Mouse (Mus musculus) monocyte, adult 2 months (primary cell): ENCODE data around the gene Cela1.

ENCODE experiments used
- DNase-seq, 2 experiments: peaks; one replicate each; pipeline ENCODE4 v3.0.0; 2022; ENCODE audit warnings: low spot score in 2 of 2, low read depth in 1 of 2

Cela1 gene

GRCm38 (mm10) chr15:100673585-100674391, 13.9 kb downstream of the Cela1 start:
- DNase-seq = no peak

DNA sequence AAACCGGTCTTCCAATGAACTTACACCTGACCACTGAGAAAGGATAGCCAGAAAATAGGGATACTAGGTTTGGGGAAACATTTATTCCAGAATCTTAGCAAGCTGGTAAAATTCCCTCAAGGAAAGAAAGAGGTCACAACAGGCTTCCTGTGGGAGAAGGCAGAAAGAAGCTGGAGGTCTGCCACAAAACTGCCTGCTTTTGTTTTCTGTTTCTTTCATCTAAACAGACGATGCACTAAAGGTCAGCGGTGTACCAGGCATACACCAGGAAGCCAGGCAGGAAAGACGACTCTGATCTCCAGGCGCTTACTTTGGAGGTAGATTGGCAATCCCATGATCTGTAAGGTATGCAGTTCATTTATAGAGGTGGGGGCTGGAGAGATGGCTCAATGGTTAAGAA, 16.9 kb downstream of the Cela1 start:
- no peak for DNase-seq

GRCm38 (mm10) chr15:100670004-100670403, 17.7 kb downstream of the Cela1 start:
- no peak for DNase-seq

DNA sequence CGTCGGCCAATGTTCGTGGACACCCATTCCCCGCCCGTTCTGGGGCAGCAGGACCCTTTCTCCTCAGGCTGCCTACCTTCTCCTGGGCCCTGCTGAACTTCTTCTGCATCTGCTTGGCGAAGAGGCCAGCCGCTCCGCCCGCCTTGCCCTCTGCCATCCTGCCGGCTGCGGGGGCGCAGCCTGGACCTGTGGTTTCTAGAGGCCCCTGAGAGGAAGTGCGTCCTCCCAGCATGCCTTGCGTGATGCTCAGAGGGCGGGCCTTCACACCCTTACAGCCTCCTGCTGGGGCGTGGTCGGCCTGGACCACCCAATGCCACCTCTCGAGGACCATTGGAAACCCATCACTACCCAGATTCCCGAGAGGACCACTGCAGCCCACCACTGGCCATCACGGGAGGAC, 18.4 kb downstream of the Cela1 start, which contains the start of gene Bin2:
Gene Bin2, minus strand, starts transcription at position 217 of the 400 bp plus-strand sequence.
- DNase-seq = peak in 1 of 2 experiments; percentile 63

DNA sequence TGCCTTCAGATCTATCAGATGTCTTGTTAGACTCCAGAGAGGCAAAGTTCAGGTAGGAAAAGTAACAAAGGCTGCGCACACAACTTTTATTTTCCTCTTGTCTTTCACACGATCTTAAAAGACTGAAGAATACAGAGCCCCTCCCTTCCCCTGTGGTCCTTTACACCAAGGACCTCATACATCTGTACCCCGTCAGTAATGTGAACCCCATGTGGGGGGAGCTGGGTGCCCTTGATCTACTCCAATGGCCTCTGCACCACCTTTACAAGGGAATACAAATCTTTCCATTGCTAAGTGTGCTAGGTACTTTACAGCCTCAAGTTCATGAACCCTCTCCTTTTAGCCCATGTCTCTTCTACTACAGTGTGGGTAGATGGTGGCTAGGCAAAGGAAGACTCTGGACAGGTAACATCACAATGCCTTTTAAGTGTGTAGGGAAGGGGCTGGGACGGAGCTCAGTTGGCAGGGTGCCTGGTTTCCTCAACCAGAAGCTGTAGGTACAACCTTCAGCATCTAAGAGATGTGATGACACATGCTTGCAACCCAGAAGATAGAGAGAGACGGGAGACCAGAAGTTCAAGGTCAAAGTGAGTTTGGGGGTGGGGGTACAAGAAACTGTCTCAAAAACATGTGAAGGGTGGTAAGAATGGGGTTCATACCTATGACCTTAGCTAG, 19.7 kb downstream of the Cela1 start:
- DNase-seq = no peak

GRCm38 (mm10) chr15:100667420-100667819, 20.3 kb downstream of the Cela1 start:
- no peak for DNase-seq

GRCm38 (mm10) chr15:100666851-100667250, 20.9 kb downstream of the Cela1 start:
- DNase-seq = no peak

DNA sequence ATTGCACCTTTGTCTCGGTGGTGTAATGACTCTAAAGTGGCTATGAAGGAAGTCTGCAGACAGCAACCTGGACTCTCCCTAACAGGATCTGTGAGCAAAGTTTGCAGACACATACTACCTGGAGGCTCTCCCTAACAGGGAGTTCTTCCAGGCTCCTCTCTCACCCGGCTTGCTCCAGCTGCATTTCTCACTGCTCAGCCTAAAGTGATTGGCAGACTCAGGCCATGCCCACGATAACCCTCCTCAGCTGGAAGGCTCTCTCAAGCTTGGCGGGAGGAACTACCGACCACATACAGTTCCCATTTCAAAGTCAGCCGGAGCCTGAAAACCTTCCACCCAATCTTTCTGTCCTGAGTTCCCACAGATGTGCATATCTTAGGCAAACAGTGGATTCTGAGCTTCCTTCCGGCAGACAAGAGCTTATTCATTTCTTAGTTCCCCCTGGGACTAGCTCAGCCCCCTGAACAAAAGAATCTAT, 21.5 kb downstream of the Cela1 start:
- DNase-seq = no peak

GRCm38 (mm10) chr15:100665411-100666218, 22.1 kb downstream of the Cela1 start:
- no peak for DNase-seq

- no peak for DNase-seq
These were observed 22.9 kb downstream of the Cela1 start for GRCm38 (mm10) chr15:100664813-100665274.

- no peak for DNase-seq
These were observed 26.9 kb downstream of the Cela1 start for GRCm38 (mm10) chr15:100660805-100661204.

DNA sequence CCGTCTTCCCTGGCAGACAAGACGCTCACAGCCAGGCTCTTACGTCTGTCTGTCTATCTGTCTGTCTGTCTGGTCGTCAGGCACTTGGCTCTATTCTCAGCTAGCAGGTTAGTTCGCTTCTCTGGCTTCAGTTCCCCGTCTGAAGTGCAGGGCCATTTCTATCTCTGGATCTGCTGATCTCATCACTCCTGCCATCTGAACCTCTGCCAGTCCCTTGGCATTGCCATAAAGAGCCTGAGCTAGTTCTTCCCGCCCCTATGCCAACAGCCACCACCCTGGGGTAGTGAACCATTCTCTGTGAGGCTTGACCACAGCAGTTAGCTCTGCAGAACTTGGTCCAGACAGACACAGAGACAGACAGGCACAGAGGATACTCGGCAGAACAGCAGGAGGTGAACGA, 27.4 kb downstream of the Cela1 start:
- no peak for DNase-seq

DNA sequence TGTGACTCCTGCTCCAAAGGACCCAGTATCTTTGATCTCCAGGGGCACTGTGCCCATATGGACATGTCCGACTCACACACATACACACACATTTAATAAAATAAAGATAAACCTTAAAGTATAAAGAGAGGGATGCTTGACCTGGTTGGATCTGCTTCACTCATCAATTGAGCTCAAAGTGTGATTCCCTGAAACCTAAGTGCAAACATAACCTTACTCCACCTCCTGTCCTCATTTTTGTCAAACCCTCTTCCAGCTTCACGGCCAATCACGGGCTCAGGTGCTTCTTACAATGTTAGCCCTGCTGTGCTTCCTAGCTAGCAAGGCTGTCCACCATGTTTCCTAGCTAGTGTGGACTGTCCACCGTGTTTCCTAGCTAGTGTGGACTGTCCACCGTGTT, 32.5 kb downstream of the Cela1 start:
- DNase-seq = no peak

DNA sequence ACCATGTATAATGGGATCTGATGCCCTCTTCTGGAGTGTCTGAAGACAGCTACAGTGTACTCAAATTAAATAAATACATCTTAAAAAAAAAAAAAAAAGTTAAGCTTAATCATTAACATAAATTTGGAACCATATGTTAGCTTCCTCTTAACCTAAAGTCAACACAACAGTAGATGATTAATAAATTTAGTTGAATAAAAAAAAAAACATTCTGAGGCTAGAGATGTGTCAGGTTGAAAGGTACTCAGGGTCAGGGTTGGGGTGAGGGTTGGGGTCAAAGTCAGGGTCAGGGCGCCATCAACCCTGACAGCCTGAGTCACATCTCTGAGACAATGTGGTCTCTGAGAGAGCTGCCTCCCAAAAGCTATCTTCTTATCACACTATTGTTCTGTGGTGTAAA, 33.5 kb downstream of the Cela1 start:
- DNase-seq = no peak

GRCm38 (mm10) chr15:100651610-100652009, 36.1 kb downstream of the Cela1 start:
- no peak for DNase-seq

DNA sequence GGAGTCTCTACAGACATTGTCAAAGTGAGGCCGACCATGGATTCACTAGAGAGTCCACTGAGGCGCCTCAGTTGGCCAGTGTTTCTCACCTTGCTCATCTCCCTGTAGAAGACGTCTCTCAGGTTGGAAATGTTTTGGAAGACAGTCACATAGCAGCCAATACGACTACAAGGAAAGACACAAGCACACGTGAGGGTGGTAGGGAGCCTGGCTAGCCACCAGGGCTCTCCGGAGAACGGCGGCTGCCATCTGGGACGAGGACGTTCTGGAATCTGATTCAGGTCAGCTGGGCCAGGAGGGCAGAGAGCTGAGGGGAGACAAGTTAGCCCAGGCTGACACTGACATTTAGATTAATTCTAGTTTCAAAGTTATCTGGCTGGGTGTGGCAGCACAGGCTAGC, 37.6 kb downstream of the Cela1 start:
- no peak for DNase-seq

- DNase-seq = no peak
These were observed 41.6 kb downstream of the Cela1 start for GRCm38 (mm10) chr15:100646161-100646560.

- no peak for DNase-seq
These were observed 45.3 kb downstream of the Cela1 start for GRCm38 (mm10) chr15:100642451-100642850.

GRCm38 (mm10) chr15:100641226-100641810, 46.4 kb downstream of the Cela1 start:
- DNase-seq = no peak

GRCm38 (mm10) chr15:100639972-100640750, 47.6 kb downstream of the Cela1 start:
- no peak for DNase-seq
